ENCODE assay signal across 8 mouse cellular contexts in the genomic region with DNA sequence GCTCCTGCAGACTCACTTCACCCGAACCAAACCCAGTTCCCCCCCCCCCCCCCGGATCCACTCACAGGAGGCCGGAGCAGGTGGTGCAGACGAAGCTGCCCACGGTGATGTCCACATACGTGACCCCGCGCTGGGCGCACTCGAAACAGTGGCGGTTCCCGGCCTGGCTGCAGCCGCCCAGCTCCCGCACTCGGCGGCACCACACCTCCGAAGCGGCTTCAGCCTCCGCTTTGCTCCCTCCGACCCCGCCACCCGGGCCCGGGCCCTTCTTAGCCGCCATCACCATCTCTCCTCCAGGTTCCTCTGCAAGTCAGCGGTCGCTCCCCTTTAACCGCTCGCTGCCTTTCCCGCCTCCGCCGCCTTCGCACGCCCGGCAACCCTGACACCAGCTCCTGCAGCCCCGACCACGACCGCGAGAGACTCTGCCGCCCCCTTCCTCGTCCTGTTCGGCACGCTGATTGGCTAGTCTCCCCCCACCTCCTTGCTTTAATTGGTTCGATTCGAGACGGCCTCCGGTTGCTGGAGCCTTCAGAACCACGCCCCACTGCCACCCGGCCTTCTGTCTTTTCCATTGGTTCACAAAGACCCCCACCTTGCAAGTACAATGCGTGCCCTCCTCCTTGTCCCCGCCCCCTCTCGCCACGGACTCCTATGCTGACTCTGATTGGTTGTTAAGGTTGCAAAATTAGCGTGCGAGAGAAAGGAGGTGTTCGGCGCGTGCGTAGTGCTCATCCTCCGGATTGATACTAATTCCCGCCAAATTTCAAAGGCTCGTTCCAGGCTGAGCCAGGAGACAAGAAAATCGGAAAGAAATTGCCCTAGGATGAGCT. TPM values are rescaled to one million over a fixed set of nuclear protein-coding genes. Genes with fewer than 3 reads are reported as not detected.
DNase-seq lines count a peak whose midpoint lies in the region; ATAC-seq and TF ChIP-seq lines count a peak whose summit lies in the region.

A gene (minus strand): TSS at position 433 of the 830 bp plus-strand sequence.

- H3K9me3 ChIP-seq in heart, embryonic 12.5 days (replicated peaks): no peaks in the 10 kb centered on the region
- H3K9me3 ChIP-seq in kidney, postnatal 0 days (replicated peaks; ENCODE audit: low read length): no peaks in the 10 kb centered on the region
- no peaks in the 10 kb centered on the region for H3K9me3 ChIP-seq in liver, embryonic 11.5 days (ENCODE audit: control insufficient read depth, low read length)
- H3K9me3 ChIP-seq in stomach, embryonic 14.5 days (ENCODE audit: control insufficient read depth, low read depth, low read length): no peaks in the 10 kb centered on the region

- H3K4me1 ChIP-seq in heart, embryonic 12.5 days (replicated peaks): peaks cover 27% of the 10 kb centered on the region
- peaks cover 5% of the 10 kb centered on the region; the same call in 1 of the 2 replicates for H3K4me1 ChIP-seq in kidney, postnatal 0 days (replicated peaks; ENCODE audit: insufficient read depth, low read length)
- H3K4me1 ChIP-seq in liver, embryonic 11.5 days (replicated peaks; ENCODE audit: control insufficient read depth, insufficient read depth, low read length): peaks cover 39% of the 10 kb centered on the region
- peaks cover 6% of the 10 kb centered on the region for H3K4me1 ChIP-seq in stomach, embryonic 14.5 days (ENCODE audit: control insufficient read depth, insufficient read depth, low read length)

- no peaks in the 10 kb centered on the region for H3K27me3 ChIP-seq in heart, embryonic 12.5 days (replicated peaks)
- no peaks in the 10 kb centered on the region for H3K27me3 ChIP-seq in kidney, postnatal 0 days (ENCODE audit: insufficient read depth, low read length)
- H3K27me3 ChIP-seq in liver, embryonic 11.5 days (replicated peaks; ENCODE audit: control insufficient read depth, insufficient read depth, low read length): no peaks in the 10 kb centered on the region
- no peaks in the 10 kb centered on the region for H3K27me3 ChIP-seq in stomach, embryonic 14.5 days (ENCODE audit: control insufficient read depth, insufficient read depth, low read length)

- WGBS in heart, embryonic 12.5 days: under 1% methylated on average over 62 of the region's 62 CpGs
- WGBS in kidney, postnatal 0 days: under 1% methylated on average over 61 of the region's 62 CpGs
- under 1% methylated on average over 61 of the region's 62 CpGs for WGBS in liver, embryonic 11.5 days
- WGBS in stomach, embryonic 14.5 days: under 1% methylated on average over 60 of the region's 62 CpGs

- peak; percentile 100 for DNase-seq in CD4-positive helper T cell, adult 2 months (ENCODE audit: low read depth, low spot score)
- peak; percentile 100 for DNase-seq in brain, embryonic 18.5 days (ENCODE audit: low read depth, low spot score)
- DNase-seq in kidney, postnatal 0 days (ENCODE audit: low spot score): peak; percentile 100
- peak; percentile 97 for DNase-seq in liver, embryonic 11.5 days (ENCODE audit: low spot score)
- peak; percentile 98 for DNase-seq in naive thymus-derived CD4-positive, alpha-beta T cell, adult 2 months (ENCODE audit: low read depth)

- peak within 1 kb of the TSS; percentile 90 for H3K4me3 ChIP-seq in heart, embryonic 12.5 days
- H3K4me3 ChIP-seq in kidney, postnatal 0 days (replicated peaks; ENCODE audit: low read depth, low read length): peak within 1 kb of the TSS; percentile 61
- H3K4me3 ChIP-seq in liver, embryonic 11.5 days (ENCODE audit: low read depth, low read length): peak within 1 kb of the TSS; percentile 73
- H3K4me3 ChIP-seq in stomach, embryonic 14.5 days (ENCODE audit: low read depth, low read length): peak within 1 kb of the TSS; percentile 71

- H3K9ac ChIP-seq in heart, embryonic 12.5 days: peak within 1 kb of the TSS; percentile 86
- peak within 1 kb of the TSS; percentile 67 for H3K9ac ChIP-seq in kidney, postnatal 0 days (ENCODE audit: low read depth, low read length)
- H3K9ac ChIP-seq in liver, embryonic 11.5 days (ENCODE audit: low read depth, low read length): peak within 1 kb of the TSS; percentile 78
- peak within 1 kb of the TSS; percentile 53 for H3K9ac ChIP-seq in stomach, embryonic 14.5 days (replicated peaks; ENCODE audit: low read depth, low read length)

- 0 out of 2 replicates have a peak, but pooled peaks have one; percentile 32 for TF ChIP-seq CTCF in kidney, postnatal 0 days (IDR thresholded peaks at IDR 0.05; ENCODE audit: low read depth)

- peak within 1 kb of the TSS; percentile 98 for H3K4me2 ChIP-seq in heart, embryonic 12.5 days
- H3K4me2 ChIP-seq in kidney, postnatal 0 days (ENCODE audit: low read length): peak within 1 kb of the TSS; percentile 93
- H3K4me2 ChIP-seq in liver, embryonic 11.5 days: peak within 1 kb of the TSS; percentile 96
- peak within 1 kb of the TSS; percentile 95 for H3K4me2 ChIP-seq in stomach, embryonic 14.5 days (replicated peaks; ENCODE audit: low read depth, low read length)

- H3K27ac ChIP-seq in heart, embryonic 12.5 days (ENCODE audit: poor library complexity, severe bottlenecking): peak within 1 kb of the TSS; percentile 71
- H3K27ac ChIP-seq in kidney, postnatal 0 days: peak within 1 kb of the TSS; percentile 73
- H3K27ac ChIP-seq in liver, embryonic 11.5 days (ENCODE audit: low read depth, low read length): peak within 1 kb of the TSS; percentile 87
- H3K27ac ChIP-seq in stomach, embryonic 14.5 days (ENCODE audit: low read length): peak within 1 kb of the TSS; percentile 63; the same call in 1 of the 2 replicates

- peak; percentile 83 for ATAC-seq in erythroid progenitor cell, adult 5-6 weeks (replicated peaks; ENCODE audit: low FRiP score, poor library complexity, severe bottlenecking)
- peak; percentile 96 for ATAC-seq in heart, embryonic 12.5 days (ENCODE audit: insufficient number of reproducible peaks, low FRiP score)
- peak; percentile 98 for ATAC-seq in kidney, postnatal 0 days (replicated peaks; ENCODE audit: low FRiP score, low read depth)
- peak; percentile 88 for ATAC-seq in liver, embryonic 11.5 days (replicated peaks; ENCODE audit: low FRiP score)
- peak; percentile 99 for ATAC-seq in stomach, embryonic 14.5 days (ENCODE audit: insufficient number of reproducible peaks, insufficient read depth, low FRiP score, low read depth)

- H3K36me3 ChIP-seq in heart, embryonic 12.5 days: 0 out of 2 replicates have a peak, but pooled peaks cover 3% of the 10 kb centered on the region
- H3K36me3 ChIP-seq in kidney, postnatal 0 days (ENCODE audit: insufficient read depth, low read length): no peaks in the 10 kb centered on the region
- peaks cover 7% of the 10 kb centered on the region for H3K36me3 ChIP-seq in liver, embryonic 11.5 days (ENCODE audit: control insufficient read depth, insufficient read depth, low read length)
- H3K36me3 ChIP-seq in stomach, embryonic 14.5 days (ENCODE audit: control insufficient read depth, insufficient read depth, low read length): no peaks in the 10 kb centered on the region

RNA-seq across cellular contexts. Expression of the gene that starts here (rescaled TPM):
- total RNA-seq in erythroid progenitor cell, adult 5-6 weeks (2015; ENCODE audit: low replicate concordance): 91.4 and 101 TPM in 2 replicates
- 91.5 and 141 TPM in 2 replicates for total RNA-seq in erythroid progenitor cell, adult 5-6 weeks (2017; ENCODE audit: low replicate concordance)
- polyA plus RNA-seq in heart, embryonic 12.5 days (2016; fragmentation: Nextera tagmentation; extraction: Ambion mirVana): 25.6 and 29.3 TPM in 2 replicates
- polyA plus RNA-seq in kidney, postnatal 0 days (2015; fragmentation: Nextera tagmentation; extraction: Ambion mirVana): 20.8 and 21.2 TPM in 2 replicates
- polyA plus RNA-seq in liver, embryonic 11.5 days (2014; fragmentation: Nextera tagmentation; extraction: Ambion mirVana): 29.3 and 32.4 TPM in 2 replicates
- 12.9 and 13.2 TPM in 2 replicates for polyA plus RNA-seq in stomach, embryonic 14.5 days (2014; fragmentation: Nextera tagmentation; extraction: Ambion mirVana)

Comparison
In these comparisons a context has a peak if more than half of its experiments do, and no peak if none do; other contexts are left out.
1. Peak in every context shown above with its lines: DNase-seq, ATAC-seq, H3K4me3 ChIP-seq and H3K27ac ChIP-seq.